Mouse (Mus musculus): Measurements from ENCODE around the gene Rere. TPM values are rescaled to one million over a fixed set of nuclear protein-coding genes. Genes with fewer than 3 reads are reported as not detected.

Gene Rere
- polyA plus RNA-seq, 1 experiment = 26.2 TPM

DNA sequence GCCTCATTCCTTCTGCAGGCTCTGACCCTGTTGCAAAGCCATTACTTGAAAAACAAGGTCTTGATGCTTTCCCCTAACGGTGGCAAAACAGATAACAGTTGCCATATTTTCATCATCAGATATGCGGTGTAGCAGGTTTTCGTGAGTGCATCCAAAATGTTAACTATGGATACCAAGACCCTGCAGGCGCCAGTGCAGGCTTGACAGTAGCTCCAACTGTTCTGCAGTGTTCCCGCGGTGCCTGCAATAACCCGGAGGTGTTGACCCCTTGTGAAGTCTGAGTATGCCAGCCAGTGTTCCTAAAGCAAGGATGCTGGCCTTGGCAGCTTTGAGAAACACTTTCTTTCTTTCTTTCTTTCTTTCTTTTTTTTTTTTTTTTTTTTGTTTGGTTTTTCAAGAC is 26.3 kb upstream of the Rere start:
- H3K36me3 ChIP-seq (ENCODE audit: control insufficient read depth, insufficient read depth, low read length) = no peaks in the 10 kb centered on the region
- TF ChIP-seq POLR2A (IDR thresholded peaks at IDR 0.05; ENCODE audit: control insufficient read depth, low read depth, low read length) (no peak), CTCF (IDR thresholded peaks at IDR 0.05; ENCODE audit: control insufficient read depth, insufficient read depth, insufficient replicate concordance, low read depth, low read length) (no peak)

DNA sequence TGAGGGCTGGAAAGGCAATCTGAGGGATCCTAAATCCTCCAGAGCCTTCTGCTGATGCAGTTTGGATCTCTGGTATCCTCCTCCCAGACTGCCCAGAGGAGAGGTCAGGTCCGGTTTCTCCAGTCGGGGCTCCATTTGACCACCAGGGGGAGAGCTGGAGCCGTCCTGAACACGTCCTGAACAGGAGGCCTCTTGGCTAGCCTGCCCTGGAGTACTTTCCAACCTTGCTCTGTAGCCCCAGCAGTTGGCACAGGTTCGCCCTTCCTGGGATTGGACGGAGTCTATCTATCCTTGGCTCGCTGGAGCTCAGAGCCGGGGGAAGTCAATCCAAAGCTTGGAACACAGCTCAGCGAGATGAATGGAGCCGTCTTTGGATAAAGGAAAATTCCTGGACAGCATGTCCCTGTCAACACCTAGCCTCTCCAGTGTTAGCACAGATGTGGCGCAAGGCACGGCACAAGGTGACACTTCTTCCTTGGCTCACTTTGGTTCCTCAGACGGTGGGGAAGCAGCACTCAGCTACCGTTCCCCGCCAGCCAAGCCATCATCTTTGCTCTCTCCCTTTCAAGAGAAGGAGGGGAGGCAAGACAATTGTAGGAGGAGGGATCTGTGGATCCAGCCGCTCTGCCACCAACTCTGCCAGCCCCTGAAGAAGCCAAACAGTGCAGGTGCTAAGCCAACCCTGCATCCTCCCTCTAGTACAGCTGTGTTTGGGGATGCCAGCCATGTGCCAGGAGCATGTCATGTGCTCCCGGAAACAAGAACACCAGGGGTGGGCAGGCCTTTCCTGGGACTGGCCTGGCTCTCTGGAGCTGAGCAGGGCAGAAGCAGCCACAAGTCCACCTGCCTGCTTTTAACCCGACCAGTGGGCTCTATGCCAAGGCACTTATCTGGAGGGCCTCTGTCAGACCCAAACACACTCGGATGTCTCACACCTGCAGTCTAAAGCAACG is 23.9 kb upstream of the Rere start:
- Histone ChIP-seq H3K27ac (ENCODE audit: control insufficient read depth, insufficient read depth, low read depth, low read length) (no peak overlapping the region), H3K4me1 (ENCODE audit: control insufficient read depth, insufficient read depth, low read length) (peaks cover 14% of the 10 kb centered on the region), H3K27me3 (ENCODE audit: control insufficient read depth, insufficient read depth, low read length) (no peaks in the 10 kb centered on the region), H3K36me3 (ENCODE audit: control insufficient read depth, insufficient read depth, low read length) (no peaks in the 10 kb centered on the region), H3K4me3 (ENCODE audit: control insufficient read depth, low read depth, low read length) (no peak overlapping the region; the same call in 1 of the 2 replicates)
- peak; percentile 82 for TF ChIP-seq CTCF (IDR thresholded peaks at IDR 0.05; ENCODE audit: control insufficient read depth, insufficient read depth, insufficient replicate concordance, low read depth, low read length)
- TF ChIP-seq POLR2A (IDR thresholded peaks at IDR 0.05; ENCODE audit: control insufficient read depth, low read depth, low read length) = no peak

More for the DNA sequence above, 26.3 kb upstream of the Rere start:
- Histone ChIP-seq H3K4me1 (ENCODE audit: control insufficient read depth, insufficient read depth, low read length) (peaks cover 14% of the 10 kb centered on the region), H3K4me3 (ENCODE audit: control insufficient read depth, low read depth, low read length) (no peak overlapping the region), H3K27me3 (ENCODE audit: control insufficient read depth, insufficient read depth, low read length) (no peaks in the 10 kb centered on the region), H3K27ac (ENCODE audit: control insufficient read depth, insufficient read depth, low read depth, low read length) (no peak overlapping the region)

DNA sequence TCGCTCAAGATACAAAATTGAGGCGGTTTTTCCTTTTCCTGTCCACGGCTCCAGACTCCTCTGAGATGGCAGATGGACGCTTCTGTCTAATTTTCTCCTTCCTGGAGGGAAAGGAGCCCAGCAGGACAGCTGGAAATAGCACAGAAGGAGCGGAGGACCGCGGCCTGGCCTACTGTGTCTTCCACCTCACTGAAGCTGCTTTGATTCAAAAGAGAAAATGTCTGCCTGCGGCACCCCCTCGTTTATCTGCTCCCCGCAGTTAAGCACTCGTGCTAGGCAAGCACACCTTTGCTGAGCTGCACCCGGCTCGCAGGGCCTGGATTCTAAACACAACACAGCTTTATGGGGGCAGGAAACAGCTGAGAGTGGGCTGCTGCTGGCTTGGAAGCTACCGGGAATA is 23.1 kb upstream of the Rere start:
- Histone ChIP-seq H3K4me3 (ENCODE audit: control insufficient read depth, low read depth, low read length) (no peak overlapping the region; the same call in 1 of the 2 replicates), H3K27ac (ENCODE audit: control insufficient read depth, insufficient read depth, low read depth, low read length) (no peak overlapping the region), H3K36me3 (ENCODE audit: control insufficient read depth, insufficient read depth, low read length) (no peaks in the 10 kb centered on the region), H3K27me3 (ENCODE audit: control insufficient read depth, insufficient read depth, low read length) (no peaks in the 10 kb centered on the region), H3K4me1 (ENCODE audit: control insufficient read depth, insufficient read depth, low read length) (peaks cover 14% of the 10 kb centered on the region)
- TF ChIP-seq POLR2A (IDR thresholded peaks at IDR 0.05; ENCODE audit: control insufficient read depth, low read depth, low read length) = no peak
- no peak for TF ChIP-seq CTCF (IDR thresholded peaks at IDR 0.05; ENCODE audit: control insufficient read depth, insufficient read depth, insufficient replicate concordance, low read depth, low read length)

DNA sequence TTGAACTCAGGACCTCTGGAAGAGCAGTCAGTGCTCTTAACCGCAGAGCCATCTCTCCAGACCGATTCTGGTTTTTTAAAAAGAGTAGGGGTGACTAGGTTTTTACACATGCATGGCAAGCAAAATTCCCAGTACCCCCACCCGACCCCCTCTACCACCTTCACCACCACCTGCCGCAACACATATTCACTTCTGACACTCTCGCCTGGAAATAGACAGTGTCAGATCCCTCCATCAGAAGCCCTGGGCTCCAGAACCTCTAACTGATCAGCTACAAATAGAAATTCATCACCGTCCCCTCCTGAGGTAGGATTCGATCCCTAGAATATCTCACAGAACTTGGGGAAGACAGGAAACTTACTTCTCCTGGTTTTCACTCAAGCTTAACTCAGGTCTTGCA is 21.9 kb upstream of the Rere start:
- Histone ChIP-seq H3K27me3 (ENCODE audit: control insufficient read depth, insufficient read depth, low read length) (no peaks in the 10 kb centered on the region), H3K4me1 (ENCODE audit: control insufficient read depth, insufficient read depth, low read length) (peaks cover 14% of the 10 kb centered on the region), H3K4me3 (ENCODE audit: control insufficient read depth, low read depth, low read length) (no peak overlapping the region), H3K27ac (ENCODE audit: control insufficient read depth, insufficient read depth, low read depth, low read length) (no peak overlapping the region), H3K36me3 (ENCODE audit: control insufficient read depth, insufficient read depth, low read length) (no peaks in the 10 kb centered on the region)
- TF ChIP-seq POLR2A (IDR thresholded peaks at IDR 0.05; ENCODE audit: control insufficient read depth, low read depth, low read length) (no peak), CTCF (IDR thresholded peaks at IDR 0.05; ENCODE audit: control insufficient read depth, insufficient read depth, insufficient replicate concordance, low read depth, low read length) (no peak)

DNA sequence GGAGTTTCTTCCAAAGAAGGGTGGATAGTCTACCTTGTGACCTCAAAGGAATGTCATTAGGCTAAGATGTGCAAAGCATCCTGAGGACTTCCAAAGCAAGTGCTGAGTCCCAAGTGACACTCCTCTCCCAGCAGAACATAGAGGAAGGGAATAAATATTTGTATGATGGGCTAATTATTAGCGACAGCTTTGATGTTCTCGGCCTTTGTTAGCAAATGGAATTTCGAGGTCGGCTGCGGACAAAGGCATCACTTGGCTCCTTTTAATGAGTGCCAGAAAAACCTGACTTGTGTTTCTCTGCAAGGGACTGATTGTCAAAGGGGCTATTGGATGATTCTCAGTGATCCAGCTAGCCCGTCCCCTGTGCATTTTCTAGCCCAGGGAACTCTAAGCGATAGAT is 21.3 kb upstream of the Rere start:
- Histone ChIP-seq H3K27ac (ENCODE audit: control insufficient read depth, insufficient read depth, low read depth, low read length) (no peak overlapping the region), H3K36me3 (ENCODE audit: control insufficient read depth, insufficient read depth, low read length) (no peaks in the 10 kb centered on the region), H3K4me1 (ENCODE audit: control insufficient read depth, insufficient read depth, low read length) (peaks cover 14% of the 10 kb centered on the region), H3K27me3 (ENCODE audit: control insufficient read depth, insufficient read depth, low read length) (no peaks in the 10 kb centered on the region), H3K4me3 (ENCODE audit: control insufficient read depth, low read depth, low read length) (no peak overlapping the region)
- no peak for TF ChIP-seq POLR2A (IDR thresholded peaks at IDR 0.05; ENCODE audit: control insufficient read depth, low read depth, low read length)
- no peak for TF ChIP-seq CTCF (IDR thresholded peaks at IDR 0.05; ENCODE audit: control insufficient read depth, insufficient read depth, insufficient replicate concordance, low read depth, low read length)

DNA sequence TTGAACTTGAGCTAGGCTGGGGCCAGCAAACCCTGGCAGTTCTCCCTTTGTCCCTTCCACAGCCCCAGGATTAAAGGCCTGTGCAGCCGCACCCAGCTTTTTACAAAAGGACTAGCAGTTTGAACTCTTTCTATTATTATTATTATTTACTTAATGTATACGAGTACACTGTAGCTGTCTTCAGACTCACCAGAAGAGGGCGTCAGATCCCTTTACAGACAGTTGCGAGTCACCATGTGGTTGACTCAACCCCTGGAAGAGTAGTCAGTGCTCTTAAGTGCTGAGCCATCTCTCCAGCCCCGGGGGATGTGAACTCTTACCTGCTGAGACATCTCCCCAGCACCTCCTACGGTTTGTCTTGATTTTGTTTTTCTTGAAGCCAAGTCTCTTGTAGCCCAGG is 20.7 kb upstream of the Rere start:
- peaks cover 14% of the 10 kb centered on the region for H3K4me1 ChIP-seq (ENCODE audit: control insufficient read depth, insufficient read depth, low read length)
- no peak overlapping the region for H3K27ac ChIP-seq (ENCODE audit: control insufficient read depth, insufficient read depth, low read depth, low read length)
- TF ChIP-seq POLR2A (IDR thresholded peaks at IDR 0.05; ENCODE audit: control insufficient read depth, low read depth, low read length) (no peak), CTCF (IDR thresholded peaks at IDR 0.05; ENCODE audit: control insufficient read depth, insufficient read depth, insufficient replicate concordance, low read depth, low read length) (no peak)
- H3K4me3 ChIP-seq (ENCODE audit: control insufficient read depth, low read depth, low read length) = no peak overlapping the region
- no peaks in the 10 kb centered on the region for H3K36me3 ChIP-seq (ENCODE audit: control insufficient read depth, insufficient read depth, low read length)
- H3K27me3 ChIP-seq (ENCODE audit: control insufficient read depth, insufficient read depth, low read length) = no peaks in the 10 kb centered on the region

DNA sequence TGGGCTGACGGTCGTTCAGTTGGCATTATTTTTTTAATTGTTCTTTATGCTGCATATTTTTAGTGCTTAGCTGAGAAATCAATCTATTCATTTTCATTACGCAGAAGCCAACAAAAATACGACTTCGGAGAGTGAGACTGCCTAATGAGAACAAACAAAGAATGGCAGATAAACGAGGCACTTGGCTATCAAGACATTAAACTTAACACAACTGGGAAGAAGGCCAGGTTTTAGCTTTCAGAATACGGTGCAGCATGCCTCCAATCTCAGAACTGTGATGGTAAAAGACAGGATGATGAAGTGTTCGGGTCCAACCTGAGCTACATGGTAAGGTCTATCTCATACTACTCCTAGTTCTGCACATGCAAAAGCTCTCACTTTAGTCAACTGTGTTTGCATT is 19.1 kb upstream of the Rere start:
- no peaks in the 10 kb centered on the region for H3K36me3 ChIP-seq (ENCODE audit: control insufficient read depth, insufficient read depth, low read length)
- peaks cover 14% of the 10 kb centered on the region for H3K4me1 ChIP-seq (ENCODE audit: control insufficient read depth, insufficient read depth, low read length)
- no peak overlapping the region for H3K4me3 ChIP-seq (ENCODE audit: control insufficient read depth, low read depth, low read length)
- no peak overlapping the region for H3K27ac ChIP-seq (ENCODE audit: control insufficient read depth, insufficient read depth, low read depth, low read length)
- H3K27me3 ChIP-seq (ENCODE audit: control insufficient read depth, insufficient read depth, low read length) = no peaks in the 10 kb centered on the region
- no peak for TF ChIP-seq POLR2A (IDR thresholded peaks at IDR 0.05; ENCODE audit: control insufficient read depth, low read depth, low read length)
- no peak for TF ChIP-seq CTCF (IDR thresholded peaks at IDR 0.05; ENCODE audit: control insufficient read depth, insufficient read depth, insufficient replicate concordance, low read depth, low read length)
